Comparison of ENCODE assay signal across 8 mouse cellular contexts in genomic region chr1:136768969-136769401, GRCm38 (mm10).
A peak's percentile ranks its signal among the peaks of the same experiment; 100 is the strongest.
DNase-seq lines count a peak whose midpoint lies in the region; ATAC-seq lines count a peak whose summit lies in the region.

No protein-coding gene starts in this region.

- H3K36me3 ChIP-seq in embryonic facial prominence, embryonic 10.5 days (replicated peaks) = no peaks in the 10 kb centered on the region
- no peaks in the 10 kb centered on the region for H3K36me3 ChIP-seq in hindbrain, embryonic 16.5 days (ENCODE audit: control insufficient read depth, insufficient read depth, low read length)
- no peaks in the 10 kb centered on the region for H3K36me3 ChIP-seq in liver, embryonic 13.5 days
- no peaks in the 10 kb centered on the region for H3K36me3 ChIP-seq in neural tube, embryonic 12.5 days

- H3K27ac ChIP-seq in embryonic facial prominence, embryonic 10.5 days (replicated peaks) = peak overlapping the region; percentile 77
- 0 out of 2 replicates have a peak overlapping the region, but pooled peaks have one; percentile 12 for H3K27ac ChIP-seq in hindbrain, embryonic 16.5 days (ENCODE audit: low read depth, low read length)
- no peak overlapping the region; the same call in 1 of the 2 replicates for H3K27ac ChIP-seq in liver, embryonic 13.5 days
- no peak overlapping the region; the same call in 1 of the 2 replicates for H3K27ac ChIP-seq in neural tube, embryonic 12.5 days

- H3K9ac ChIP-seq in hindbrain, embryonic 16.5 days (ENCODE audit: low read depth, low read length) = no peak overlapping the region
- no peak overlapping the region for H3K9ac ChIP-seq in liver, embryonic 13.5 days
- H3K9ac ChIP-seq in neural tube, embryonic 12.5 days = 0 out of 2 replicates have a peak overlapping the region, but pooled peaks have one; percentile 6

- H3K9me3 ChIP-seq in embryonic facial prominence, embryonic 10.5 days = peaks cover 3% of the 10 kb centered on the region; the same call in 1 of the 2 replicates
- peaks cover 3% of the 10 kb centered on the region for H3K9me3 ChIP-seq in hindbrain, embryonic 16.5 days (ENCODE audit: control insufficient read depth, low read length)
- no peaks in the 10 kb centered on the region for H3K9me3 ChIP-seq in liver, embryonic 13.5 days (replicated peaks)
- 0 out of 2 replicates have a peak, but pooled peaks cover 2% of the 10 kb centered on the region for H3K9me3 ChIP-seq in neural tube, embryonic 12.5 days

- peak overlapping the region; percentile 31 for H3K4me2 ChIP-seq in hindbrain, embryonic 16.5 days (ENCODE audit: low read length)
- peak overlapping the region; percentile 36 for H3K4me2 ChIP-seq in liver, embryonic 13.5 days
- peak overlapping the region; percentile 29 for H3K4me2 ChIP-seq in neural tube, embryonic 12.5 days (replicated peaks)

- 5% methylated on average over 10 of the region's 10 CpGs for WGBS in embryonic facial prominence, embryonic 10.5 days
- WGBS in hindbrain, embryonic 16.5 days = 1% methylated on average over 10 of the region's 10 CpGs
- WGBS in liver, embryonic 13.5 days (ENCODE audit: insufficient replicate concordance) = 12% methylated on average over 10 of the region's 10 CpGs
- 2% methylated on average over 10 of the region's 10 CpGs for WGBS in neural tube, embryonic 12.5 days

- no peaks in the 10 kb centered on the region for H3K27me3 ChIP-seq in embryonic facial prominence, embryonic 10.5 days (replicated peaks; ENCODE audit: low read depth, poor library complexity, severe bottlenecking)
- no peaks in the 10 kb centered on the region; the same call in 1 of the 2 replicates for H3K27me3 ChIP-seq in hindbrain, embryonic 16.5 days (replicated peaks; ENCODE audit: control insufficient read depth, insufficient read depth, low read length)
- H3K27me3 ChIP-seq in liver, embryonic 13.5 days = no peaks in the 10 kb centered on the region
- H3K27me3 ChIP-seq in neural tube, embryonic 12.5 days (replicated peaks) = no peaks in the 10 kb centered on the region

- H3K4me3 ChIP-seq in embryonic facial prominence, embryonic 10.5 days = peak overlapping the region; percentile 37
- no peak overlapping the region; the same call in 1 of the 2 replicates for H3K4me3 ChIP-seq in hindbrain, embryonic 16.5 days (ENCODE audit: low read length)
- H3K4me3 ChIP-seq in liver, embryonic 13.5 days (replicated peaks) = no peak overlapping the region; the same call in 1 of the 2 replicates
- H3K4me3 ChIP-seq in neural tube, embryonic 12.5 days = no peak overlapping the region

- peaks cover 16% of the 10 kb centered on the region for H3K4me1 ChIP-seq in embryonic facial prominence, embryonic 10.5 days
- H3K4me1 ChIP-seq in hindbrain, embryonic 16.5 days (ENCODE audit: control insufficient read depth, insufficient read depth, low read depth, low read length) = peaks cover 6% of the 10 kb centered on the region
- H3K4me1 ChIP-seq in liver, embryonic 13.5 days (replicated peaks) = no peaks in the 10 kb centered on the region
- peaks cover 15% of the 10 kb centered on the region for H3K4me1 ChIP-seq in neural tube, embryonic 12.5 days

- ATAC-seq in hindbrain, embryonic 16.5 days = peak; percentile 83
- no peak for ATAC-seq in liver, embryonic 13.5 days (ENCODE audit: low read depth)
- ATAC-seq in neural tube, embryonic 12.5 days (ENCODE audit: low FRiP score, low read depth) = peak; percentile 73

- peak; percentile 8 for DNase-seq in layer of hippocampus, adult 9-11 months
- no peak for DNase-seq in layer of hippocampus, adult 8-10 months (ENCODE audit: low spot score in 2 of 2)
- peak; percentile 86 for DNase-seq in embryonic facial prominence, embryonic 10.5 days (ENCODE audit: low spot score)
- DNase-seq in liver, embryonic 13.5 days = no peak
- DNase-seq in layer of hippocampus, postnatal 14 days (ENCODE audit: low spot score in 2 of 2) = no peak
- DNase-seq in spleen, postnatal 36 days (ENCODE audit: low spot score in 2 of 2) = no peak

Comparison
In these comparisons a context has a peak if more than half of its experiments do, and no peak if none do; other contexts are left out.
1. DNase-seq: peak in layer of hippocampus, adult 9-11 months (single experiment) and embryonic facial prominence, embryonic 10.5 days (single experiment); none in layer of hippocampus, adult 8-10 months (0 of 2), liver, embryonic 13.5 days (single experiment), layer of hippocampus, postnatal 14 days (0 of 2) and spleen, postnatal 36 days (0 of 2).
2. H3K27ac ChIP-seq: peak in embryonic facial prominence, embryonic 10.5 days (single experiment) and hindbrain, embryonic 16.5 days (single experiment); none in liver, embryonic 13.5 days (single experiment) and neural tube, embryonic 12.5 days (single experiment).
3. Peak in every context shown above with its lines, with median percentiles within 50 percentile points of each other: H3K4me2 ChIP-seq.